Mouse (Mus musculus) liver, postnatal 0 days (tissue): ENCODE measurements around the gene Frmd5. TPM values are rescaled to one million over a fixed set of nuclear protein-coding genes. Genes with fewer than 3 reads are reported as not detected.
A peak's percentile ranks its signal among the peaks of the same experiment; 100 is the strongest.
"Not testable (repeated sequence)": the region's sequence is repeated elsewhere in the genome, so short reads cannot be mapped to it uniquely, and the experiment has no call there.

ENCODE experiments used
- ATAC-seq: fragments of 200-750 bp; cut with Nextera tagmentation; 2 replicates; pipeline ENCODE4 v1.8.0; 2017; ENCODE audit warnings: mild to moderate bottlenecking, moderate library complexity
- DNase-seq: peaks from one replicate; pipeline ENCODE4 v3.0.0-alpha.2; 2016
- H3K27ac ChIP-seq: fragments of 300-500 bp; sonication (generic); 2 replicates; pipeline ENCODE4 v1.5.1; 2014; ENCODE audit warnings: antibody characterized with exemption, moderate library complexity, mild to moderate bottlenecking, low read depth
- H3K27me3 ChIP-seq: fragments of 300-500 bp; sonication (generic); 2 replicates; pipeline ENCODE4 v1.6.1; 2014; ENCODE audit warnings: low read length, control low read depth, mixed read lengths; ENCODE audit not compliant: insufficient read depth
- H3K36me3 ChIP-seq: fragments of 300-500 bp; sonication (generic); replicated peaks from 2 replicates; pipeline ENCODE4 v1.6.1; 2014; ENCODE audit warnings: mild to moderate bottlenecking, control low read depth, low read length, moderate library complexity, mixed read lengths; ENCODE audit not compliant: insufficient read depth
- H3K4me1 ChIP-seq: fragments of 300-500 bp; sonication (generic); 2 replicates; pipeline ENCODE4 v1.6.1; 2014; ENCODE audit warnings: antibody characterized with exemption, mild to moderate bottlenecking, control low read depth; ENCODE audit not compliant: insufficient read depth
- H3K4me2 ChIP-seq: fragments of 300-500 bp; sonication (generic); 2 replicates; pipeline ENCODE4 v1.6.1; 2014; ENCODE audit warnings: low read depth, mild to moderate bottlenecking, low read length, moderate library complexity, mixed read lengths
- H3K4me3 ChIP-seq: fragments of 300-500 bp; sonication (generic); 2 replicates; pipeline ENCODE4 v1.5.1; 2014; ENCODE audit warnings: low read depth, low read length
- H3K9ac ChIP-seq: fragments of 300-500 bp; sonication (generic); replicated peaks from 2 replicates; pipeline ENCODE4 v1.6.1; 2014; ENCODE audit warnings: mild to moderate bottlenecking, moderate library complexity
- H3K9me3 ChIP-seq: fragments of 300-500 bp; sonication (generic); 2 replicates; pipeline ENCODE4 v1.6.1; 2016; ENCODE audit warnings: mild to moderate bottlenecking, control low read depth, low read length, mixed read lengths
- CTCF ChIP-seq: sonication (generic); IDR thresholded peaks from 2 replicates; pipeline ENCODE4 v1.5.1; 2016; ENCODE audit warnings: antibody characterized with exemption, low read depth
- EP300 ChIP-seq: IDR thresholded peaks from 2 replicates; pipeline ENCODE4 v1.6.1; 2016; ENCODE audit warnings: antibody characterized with exemption, low read depth, mild to moderate bottlenecking
- WGBS: fragments of 180-500 bp; shearing (Covaris S2); extraction: QIAGEN DNeasy Blood & Tissue Kit; methylation state at CpG from one replicate; pipeline ENCODE4 v1.1.7; 2014; ENCODE audit not compliant: insufficient replicate concordance; 5-methylcytosine and 5-hydroxymethylcytosine counted together
- polyA plus RNA-seq: library from polyadenylated mRNA; unstranded; fragments of >200 nt; fragmentation: Nextera tagmentation; extraction: Ambion mirVana; gene quantifications from 2 replicates; pipeline ENCODE4 v1.2.1, GENCODE M21; 2015

Frmd5 gene
- polyA plus RNA-seq, 1 experiment from 2014 or later, result 0.18 TPM

DNA sequence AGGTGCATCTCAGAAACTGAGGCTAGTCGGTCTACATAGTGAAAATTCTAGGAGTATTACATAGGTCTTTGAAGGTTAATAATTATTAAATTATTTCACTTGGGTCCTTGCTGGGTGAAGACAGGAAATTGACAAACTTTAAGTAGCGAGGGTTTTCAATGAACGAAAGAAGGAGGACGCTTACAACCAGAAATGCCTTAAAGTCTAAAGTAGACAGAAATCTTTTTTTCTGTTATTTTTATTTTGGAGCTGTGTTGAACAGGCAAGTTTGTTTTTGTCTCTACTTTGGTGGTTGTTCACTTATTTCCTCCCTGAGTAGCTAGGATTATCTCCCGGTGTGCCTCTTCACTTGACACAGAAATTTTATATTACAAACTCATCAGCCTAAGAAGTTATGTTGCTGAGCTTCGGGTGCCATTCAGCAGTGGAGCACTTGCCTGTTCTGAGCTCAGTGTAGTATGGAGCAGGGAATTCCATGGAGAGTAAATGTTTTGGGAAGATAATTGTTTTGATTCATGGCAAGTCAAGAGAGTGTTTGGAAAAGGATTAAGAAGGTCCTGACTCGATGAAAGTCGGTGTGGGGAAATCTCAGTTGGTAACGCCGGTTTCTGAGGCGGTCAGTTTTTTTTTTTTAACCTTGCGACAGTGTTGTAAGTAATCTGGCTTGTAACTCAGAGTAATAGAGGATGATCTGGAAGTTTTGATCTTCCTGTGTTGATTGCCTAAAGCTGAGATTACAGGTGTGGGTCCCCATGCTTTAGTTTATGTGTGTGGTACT lies 299.5 kb downstream of the Frmd5 start:
- Histone ChIP-seq H3K4me2 (peak overlapping the region; percentile 68), H3K9ac (peak overlapping the region; percentile 53), H3K4me3 (peak overlapping the region; percentile 61), H3K36me3 (peaks cover 13% of the 10 kb centered on the region), H3K9me3 (no peaks in the 10 kb centered on the region), H3K27me3 (no peaks in the 10 kb centered on the region), H3K27ac (peak overlapping the region; percentile 93; the same call in 1 of the 2 replicates), H3K4me1 (peaks cover 8% of the 10 kb centered on the region)
- ATAC-seq (no peak), DNase-seq (no peak)
- TF ChIP-seq CTCF, result no peak
- no peak for TF ChIP-seq EP300
- 6% methylated on average over 12 of the region's 12 CpGs for WGBS

- WGBS, result 3% methylated on average over 37 of the region's 42 CpGs
- ATAC-seq (peak; percentile 96), DNase-seq (peak; percentile 88)
- not testable (repeated sequence) for H3K9me3 ChIP-seq, H3K4me1 ChIP-seq, H3K27me3 ChIP-seq, H3K36me3 ChIP-seq
- peak within 1 kb of the TSS; percentile 78 for H3K9ac ChIP-seq
- peak within 1 kb of the TSS; percentile 68 for H3K4me2 ChIP-seq
- peak; percentile 58; the same call in 1 of the 2 replicates for TF ChIP-seq EP300
- peak within 1 kb of the TSS; percentile 61 for H3K4me3 ChIP-seq
- peak within 1 kb of the TSS; percentile 93 for H3K27ac ChIP-seq
Observed at GRCm38 (mm10) chr2:121505942-121506882, 300.7 kb downstream of the Frmd5 start, which contains the start of the genes Mfap1a and Wdr76. Mfap1a (minus strand) TSS chr2:121506665. Wdr76 (plus strand) TSS chr2:121506723.

- H3K9ac ChIP-seq, H3K9me3 ChIP-seq, H3K4me1 ChIP-seq, DNase-seq, ATAC-seq, H3K36me3 ChIP-seq, H3K27ac ChIP-seq, H3K27me3 ChIP-seq, H3K4me2 ChIP-seq, H3K4me3 ChIP-seq: not testable (repeated sequence)
- 50% methylated on average over 1 of the region's 6 CpGs for WGBS
Observed at GRCm38 (mm10) chr2:121501550-121501949, 305.3 kb downstream of the Frmd5 start.

Other genes starting within 250 kb of the Frmd5 start
- 4.9 and 5.2 TPM in 2 replicates for gene Casc4, start 59.9 kb upstream of the Frmd5 start, polyA plus RNA-seq
- 10.8 and 12.1 TPM in 2 replicates for gene Ctdspl2, start 148.9 kb upstream of the Frmd5 start, polyA plus RNA-seq
- 0.06 TPM in 1 of 2 replicates, not detected in the other for gene Mageb3, start 149.0 kb upstream of the Frmd5 start, polyA plus RNA-seq
- gene Eif3j1, start 221.5 kb upstream of the Frmd5 start, polyA plus RNA-seq, result 9.8 and 10.3 TPM in 2 replicates